Mouse (Mus musculus): ENCODE measurements around the gene Zmiz2. TPM values are rescaled to one million over a fixed set of nuclear protein-coding genes. Genes with fewer than 3 reads are reported as not detected.

Gene Zmiz2
- polyA plus RNA-seq, 1 experiment: 225 TPM

- no peaks in the 10 kb centered on the region for H3K27me3 ChIP-seq (replicated peaks)
- H3K9me3 ChIP-seq: no peaks in the 10 kb centered on the region; the same call in 1 of the 2 replicates
- peaks cover 12% of the 10 kb centered on the region for H3K4me1 ChIP-seq
- TF ChIP-seq GATA1 (IDR thresholded peaks at IDR 0.05; ENCODE audit: borderline replicate concordance, low read length) (no peak), FLI1 (IDR thresholded peaks at IDR 0.05; ENCODE audit: low read length) (no peak)
- H3K4me3 ChIP-seq (replicated peaks): no peak overlapping the region
- no peaks in the 10 kb centered on the region for H3K36me3 ChIP-seq (replicated peaks; ENCODE audit: low read length)
Measured at GRCm38 (mm10) chr11:6371376-6372155, 17.3 kb upstream of the Zmiz2 start.

DNA sequence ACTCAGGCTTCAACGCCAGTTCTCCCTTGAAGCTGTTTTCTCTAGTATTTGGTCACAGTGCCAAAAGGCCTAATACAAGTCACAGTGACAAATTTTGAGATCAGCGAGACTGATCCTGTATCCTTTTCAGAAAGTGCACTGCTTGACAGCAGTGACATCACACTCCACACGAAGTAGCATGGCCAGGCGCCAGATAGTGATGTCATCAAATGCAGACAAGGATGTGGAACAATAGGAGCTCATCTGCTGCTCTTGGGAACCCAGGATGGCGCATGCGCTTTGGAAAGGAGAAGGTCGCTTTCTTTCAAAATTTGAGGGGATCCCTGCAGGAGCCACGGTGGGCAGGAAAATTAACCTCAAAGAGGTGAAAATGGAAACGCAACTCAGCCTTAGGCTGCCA is 16.1 kb upstream of the Zmiz2 start:
- peaks cover 17% of the 10 kb centered on the region for H3K4me1 ChIP-seq
- H3K27me3 ChIP-seq (replicated peaks): no peaks in the 10 kb centered on the region
- H3K4me3 ChIP-seq (replicated peaks): no peak overlapping the region
- no peaks in the 10 kb centered on the region for H3K36me3 ChIP-seq (replicated peaks; ENCODE audit: low read length)
- H3K9me3 ChIP-seq: no peaks in the 10 kb centered on the region; the same call in 1 of the 2 replicates
- TF ChIP-seq FLI1 (IDR thresholded peaks at IDR 0.05; ENCODE audit: low read length) (no peak), GATA1 (IDR thresholded peaks at IDR 0.05; ENCODE audit: borderline replicate concordance, low read length) (no peak)

DNA sequence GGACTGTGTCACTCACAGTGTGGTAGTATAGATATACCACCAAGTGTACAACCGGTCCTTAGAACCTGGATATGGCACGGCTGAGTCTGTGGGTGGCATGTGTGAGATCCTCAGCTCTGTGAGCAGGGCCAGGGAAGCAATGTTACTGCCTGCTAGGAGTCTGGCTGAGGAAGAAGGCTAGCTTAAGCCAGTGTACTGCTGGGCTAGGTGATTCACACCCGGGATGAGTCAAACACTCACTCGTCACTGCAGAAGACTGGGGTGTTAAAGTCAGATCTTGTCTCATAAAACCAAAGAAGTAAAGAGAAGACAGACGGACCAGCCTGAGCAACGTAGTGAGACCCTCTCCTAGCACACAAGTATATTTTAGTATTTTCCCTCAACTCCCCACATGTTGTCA is 8.0 kb upstream of the Zmiz2 start:
- Histone ChIP-seq H3K4me3 (replicated peaks) (no peak overlapping the region), H3K9me3 (no peaks in the 10 kb centered on the region), H3K4me1 (peaks cover 21% of the 10 kb centered on the region), H3K27me3 (replicated peaks) (no peaks in the 10 kb centered on the region), H3K36me3 (replicated peaks; ENCODE audit: low read length) (no peaks in the 10 kb centered on the region)
- no peak for TF ChIP-seq GATA1 (IDR thresholded peaks at IDR 0.05; ENCODE audit: borderline replicate concordance, low read length)
- TF ChIP-seq FLI1 (IDR thresholded peaks at IDR 0.05; ENCODE audit: low read length): no peak

DNA sequence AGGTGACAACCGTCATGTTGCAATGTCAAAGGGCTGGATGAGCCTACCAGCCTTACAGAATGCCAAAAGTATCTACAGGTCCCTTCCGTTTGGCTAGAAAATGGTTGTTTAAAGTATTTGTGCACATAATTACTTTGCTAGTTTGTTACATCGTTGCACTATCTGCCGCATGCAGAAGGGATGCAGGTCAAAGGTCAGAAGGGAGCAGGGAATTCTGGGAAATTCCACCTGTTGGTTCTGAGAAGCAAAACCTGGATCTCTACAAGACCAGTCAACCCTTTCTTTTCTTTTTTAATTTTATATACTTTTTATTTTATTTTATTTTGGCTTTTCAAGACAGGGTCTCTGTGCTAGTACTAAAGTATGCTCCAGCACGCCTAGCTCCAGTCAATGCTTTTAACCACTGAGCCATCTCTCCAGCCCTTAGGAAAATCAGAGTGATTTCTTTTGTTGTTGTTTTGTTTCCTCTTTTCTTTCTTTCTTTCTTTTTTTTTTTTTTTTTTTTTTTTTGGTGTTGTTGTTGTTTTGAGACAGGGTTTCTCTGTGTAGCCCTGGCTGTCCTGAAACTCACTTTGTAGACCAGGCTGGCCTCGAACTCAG is 648 bp upstream of the Zmiz2 start:
- peaks cover 18% of the 10 kb centered on the region for H3K36me3 ChIP-seq (replicated peaks; ENCODE audit: low read length)
- H3K9me3 ChIP-seq: no peaks in the 10 kb centered on the region
- no peaks in the 10 kb centered on the region for H3K27me3 ChIP-seq (replicated peaks)
- TF ChIP-seq FLI1 (IDR thresholded peaks at IDR 0.05; ENCODE audit: low read length) (no peak), GATA1 (IDR thresholded peaks at IDR 0.05; ENCODE audit: borderline replicate concordance, low read length) (no peak)
- peaks cover 40% of the 10 kb centered on the region for H3K4me1 ChIP-seq
- peak overlapping the region; percentile 95 for H3K4me3 ChIP-seq (replicated peaks)

DNA sequence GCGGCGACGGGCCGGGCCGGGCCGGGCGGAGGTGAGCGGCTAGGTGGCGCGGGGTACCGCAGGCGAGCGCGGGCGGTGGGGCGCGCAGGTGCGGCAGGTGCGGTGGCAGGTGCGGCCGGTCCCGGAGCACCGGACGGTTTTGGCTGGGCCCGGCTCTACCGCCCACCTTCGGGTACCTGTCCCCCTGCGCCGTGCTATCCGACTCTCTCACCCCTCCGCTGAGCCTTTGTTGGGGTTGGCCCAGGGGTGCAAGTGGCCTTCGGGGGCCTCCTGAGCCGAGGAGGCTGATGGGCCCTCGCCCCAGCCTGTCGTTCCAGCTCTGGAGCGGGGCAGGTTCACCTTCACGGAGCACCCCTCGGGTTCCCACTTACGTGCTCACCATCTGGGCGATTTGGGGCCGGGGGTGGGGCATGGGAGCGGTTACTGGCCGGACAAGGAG is 628 bp downstream of the Zmiz2 start:
- peaks cover 52% of the 10 kb centered on the region for H3K4me1 ChIP-seq
- H3K27me3 ChIP-seq (replicated peaks): no peaks in the 10 kb centered on the region
- TF ChIP-seq GATA1 (IDR thresholded peaks at IDR 0.05; ENCODE audit: borderline replicate concordance, low read length): no peak
- no peak for TF ChIP-seq FLI1 (IDR thresholded peaks at IDR 0.05; ENCODE audit: low read length)
- H3K36me3 ChIP-seq (replicated peaks; ENCODE audit: low read length): peaks cover 29% of the 10 kb centered on the region
- no peaks in the 10 kb centered on the region for H3K9me3 ChIP-seq
- H3K4me3 ChIP-seq (replicated peaks): peak overlapping the region; percentile 95

- Histone ChIP-seq H3K36me3 (replicated peaks; ENCODE audit: low read length) (peaks cover 39% of the 10 kb centered on the region), H3K4me3 (replicated peaks) (peak overlapping the region; percentile 95), H3K27me3 (replicated peaks) (no peaks in the 10 kb centered on the region), H3K4me1 (peaks cover 62% of the 10 kb centered on the region), H3K9me3 (no peaks in the 10 kb centered on the region)
- TF ChIP-seq GATA1 (IDR thresholded peaks at IDR 0.05; ENCODE audit: borderline replicate concordance, low read length) (no peak), FLI1 (IDR thresholded peaks at IDR 0.05; ENCODE audit: low read length) (no peak)
Measured at GRCm38 (mm10) chr11:6390376-6391053, 1.6 kb downstream of the Zmiz2 start.

DNA sequence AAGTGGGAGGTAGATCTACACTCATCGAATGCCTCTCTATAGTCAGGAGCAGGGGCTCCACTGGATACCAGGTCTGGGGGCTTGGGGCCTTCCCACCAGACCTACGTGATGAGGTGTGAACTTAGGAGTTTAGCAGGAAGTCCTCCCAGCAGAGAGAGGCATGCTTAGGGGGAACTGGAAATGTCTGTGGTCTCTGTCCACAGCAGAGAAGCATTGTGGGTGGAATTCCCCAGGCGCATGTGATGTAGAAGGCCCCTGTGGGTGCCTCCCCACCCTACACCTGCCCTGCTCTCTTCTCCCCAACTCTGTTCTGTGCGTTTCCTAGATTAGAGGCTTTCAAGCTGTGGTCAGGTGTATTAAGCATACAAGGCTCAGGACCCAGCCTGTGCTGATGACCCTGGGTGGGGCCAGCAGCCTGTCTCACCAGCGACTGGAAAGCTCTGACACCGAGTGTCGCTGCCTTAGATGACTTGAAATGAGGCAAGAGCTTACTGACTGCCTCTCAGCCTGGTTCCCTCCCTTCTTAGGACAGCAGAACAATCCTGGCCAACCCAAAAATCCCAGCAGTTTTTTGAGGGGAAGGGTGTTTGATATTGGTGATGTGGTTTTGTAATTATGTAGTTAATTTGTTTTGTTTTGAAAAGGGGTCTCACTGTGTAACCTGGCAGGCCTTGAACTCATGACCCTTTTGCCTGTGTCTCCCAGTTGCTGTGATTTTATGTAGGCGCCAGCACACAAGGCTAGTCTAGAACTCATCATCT is 2.8 kb downstream of the Zmiz2 start:
- H3K9me3 ChIP-seq: no peaks in the 10 kb centered on the region
- H3K4me3 ChIP-seq (replicated peaks): peak overlapping the region; percentile 78
- H3K36me3 ChIP-seq (replicated peaks; ENCODE audit: low read length): peaks cover 51% of the 10 kb centered on the region
- no peaks in the 10 kb centered on the region for H3K27me3 ChIP-seq (replicated peaks)
- H3K4me1 ChIP-seq: peaks cover 70% of the 10 kb centered on the region
- TF ChIP-seq FLI1 (IDR thresholded peaks at IDR 0.05; ENCODE audit: low read length): no peak
- TF ChIP-seq GATA1 (IDR thresholded peaks at IDR 0.05; ENCODE audit: borderline replicate concordance, low read length): no peak

GRCm38 (mm10) chr11:6392857-6393256 is 4.0 kb downstream of the Zmiz2 start:
- Histone ChIP-seq H3K4me3 (replicated peaks) (peak overlapping the region; percentile 46), H3K4me1 (peaks cover 80% of the 10 kb centered on the region), H3K9me3 (no peaks in the 10 kb centered on the region), H3K27me3 (replicated peaks) (no peaks in the 10 kb centered on the region), H3K36me3 (replicated peaks; ENCODE audit: low read length) (peaks cover 62% of the 10 kb centered on the region)
- no peak for TF ChIP-seq FLI1 (IDR thresholded peaks at IDR 0.05; ENCODE audit: low read length)
- no peak for TF ChIP-seq GATA1 (IDR thresholded peaks at IDR 0.05; ENCODE audit: borderline replicate concordance, low read length)

GRCm38 (mm10) chr11:6393866-6394265 is 5.0 kb downstream of the Zmiz2 start:
- Histone ChIP-seq H3K4me1 (peaks cover 84% of the 10 kb centered on the region), H3K36me3 (replicated peaks; ENCODE audit: low read length) (peaks cover 72% of the 10 kb centered on the region), H3K4me3 (replicated peaks) (peak overlapping the region; percentile 42), H3K9me3 (no peaks in the 10 kb centered on the region), H3K27me3 (replicated peaks) (no peaks in the 10 kb centered on the region)
- TF ChIP-seq GATA1 (IDR thresholded peaks at IDR 0.05; ENCODE audit: borderline replicate concordance, low read length) (no peak), FLI1 (IDR thresholded peaks at IDR 0.05; ENCODE audit: low read length) (no peak)

Data from megakaryocyte, embryonic 14.5 days (primary cell).